In the genomic region with DNA sequence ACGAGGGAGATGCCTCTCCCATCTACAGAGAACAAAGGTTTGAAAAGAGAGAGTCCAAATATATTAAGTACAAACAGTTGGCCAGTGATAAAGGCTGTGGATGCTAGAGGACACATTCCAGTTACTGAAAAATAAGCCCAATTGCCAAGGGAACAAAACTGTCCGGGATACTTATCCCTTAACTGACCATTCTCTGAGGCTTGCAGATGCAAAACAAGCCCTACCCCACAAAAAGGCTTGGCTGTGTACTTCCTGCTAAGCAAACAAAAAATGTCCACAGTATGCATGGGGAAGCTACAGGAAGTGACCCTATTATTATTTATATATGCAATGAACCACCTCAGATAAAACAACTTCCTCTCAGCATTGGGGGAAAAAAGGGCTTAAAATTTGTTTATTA, we compare ENCODE assay signal across 22 mouse cellular contexts.
"Had no signal": no experiment of that assay in that cellular context is flagged by ENCODE, and none has a peak within 500 bp of the region (broad histone marks: within the 10 kb centered on the region; RNA-seq: fewer than 3 reads in every experiment).

No protein-coding gene starts in this region.

- H3K4me2 ChIP-seq: heart, embryonic 11.5 days; heart, embryonic 13.5 days; heart, embryonic 15.5 days; hindbrain, embryonic 13.5 days; hindbrain, embryonic 15.5 days; limb, embryonic 12.5 days; liver, embryonic 11.5 days; liver, embryonic 13.5 days; liver, embryonic 15.5 days had no signal

- H3K4me3 ChIP-seq: gastrocnemius, adult 2 months; heart, adult 2 months; heart, embryonic 13.5 days; heart, embryonic 15.5 days; hindbrain, embryonic 13.5 days; hindbrain, embryonic 15.5 days; left cerebral cortex, adult 2 months; limb, embryonic 10.5 days; limb, embryonic 12.5 days; liver, embryonic 13.5 days; liver, embryonic 15.5 days had no signal

- H3K27me3 ChIP-seq: heart, embryonic 13.5 days; heart, embryonic 15.5 days; hindbrain, embryonic 13.5 days; hindbrain, embryonic 15.5 days; limb, embryonic 12.5 days; liver, embryonic 13.5 days; liver, embryonic 15.5 days had no signal

- H3K27ac ChIP-seq: gastrocnemius, adult 2 months; heart, adult 2 months; heart, embryonic 13.5 days; heart, embryonic 15.5 days; hindbrain, embryonic 13.5 days; hindbrain, embryonic 15.5 days; hindbrain, postnatal 0 days; left cerebral cortex, adult 2 months; limb, embryonic 10.5 days; limb, embryonic 12.5 days; liver, embryonic 13.5 days; liver, embryonic 15.5 days had no signal

- H3K4me1 ChIP-seq: heart, embryonic 13.5 days; heart, embryonic 15.5 days; hindbrain, embryonic 13.5 days; hindbrain, embryonic 15.5 days; limb, embryonic 10.5 days; limb, embryonic 12.5 days had no signal

- H3K9me3 ChIP-seq: heart, embryonic 13.5 days; heart, embryonic 15.5 days; hindbrain, embryonic 13.5 days; hindbrain, embryonic 15.5 days; limb, embryonic 10.5 days; limb, embryonic 12.5 days; liver, embryonic 13.5 days; liver, embryonic 15.5 days had no signal

- H3K9ac ChIP-seq: heart, embryonic 13.5 days; heart, embryonic 15.5 days; hindbrain, embryonic 13.5 days; hindbrain, embryonic 15.5 days; limb, embryonic 12.5 days; liver, embryonic 13.5 days; liver, embryonic 15.5 days; liver, postnatal 0 days had no signal

- ATAC-seq: hindbrain, postnatal 0 days; intestine, embryonic 16.5 days; liver, postnatal 0 days had no signal

- DNase-seq: gastrocnemius, adult 2 months; gastrocnemius, postnatal 10 days; gastrocnemius, postnatal 36 days; heart, adult 2 months; heart, postnatal 14 days; heart, postnatal 36 days; kidney, postnatal 14 days; liver; liver, embryonic 13.5 days; liver, postnatal 0 days had no signal
